Mouse (Mus musculus) limb, embryonic 14.5 days (tissue): Measurements from ENCODE around the gene Gm11127. TPM values are rescaled to one million over a fixed set of nuclear protein-coding genes. Genes with fewer than 3 reads are reported as not detected.
"Not testable (repeated sequence)": the region's sequence is repeated elsewhere in the genome, so short reads cannot be mapped to it uniquely, and the experiment has no call there.

Source experiments
- ATAC-seq: fragments of 200-750 bp; cut with Nextera tagmentation; 2 replicates; pipeline ENCODE4 v1.8.0; 2017; ENCODE audit warnings: low read depth, moderate number of reproducible peaks, moderate TSS enrichment; ENCODE audit not compliant: low FRiP score
- DNase-seq: peaks from one replicate; pipeline ENCODE4 v3.0.0-alpha.2; 2015; ENCODE audit warnings: low spot score
- H3K27ac ChIP-seq: fragments of 300-500 bp; sonication (generic); replicated peaks from 2 replicates; pipeline ENCODE4 v1.5.1; 2014; ENCODE audit warnings: low read depth, mild to moderate bottlenecking, low read length, moderate library complexity, mixed read lengths
- H3K27me3 ChIP-seq: fragments of 300-500 bp; sonication (generic); 2 replicates; pipeline ENCODE4 v1.6.1; 2014; ENCODE audit warnings: low read length, mixed read lengths; ENCODE audit not compliant: control insufficient read depth, insufficient read depth
- H3K36me3 ChIP-seq: fragments of 300-500 bp; sonication (generic); 2 replicates; pipeline ENCODE4 v1.6.1; 2014; ENCODE audit warnings: mild to moderate bottlenecking, low read length, moderate library complexity, mixed read lengths; ENCODE audit not compliant: control insufficient read depth, insufficient read depth
- H3K4me1 ChIP-seq: fragments of 300-500 bp; sonication (generic); 2 replicates; pipeline ENCODE4 v1.6.1; 2014; ENCODE audit warnings: antibody characterized with exemption, low read length, mixed read lengths; ENCODE audit not compliant: control insufficient read depth, insufficient read depth
- H3K4me2 ChIP-seq: fragments of 300-500 bp; sonication (generic); replicated peaks from 2 replicates; pipeline ENCODE4 v1.6.1; 2014; ENCODE audit warnings: low read depth, mild to moderate bottlenecking, low read length, moderate library complexity; ENCODE audit not compliant: severe bottlenecking
- H3K4me3 ChIP-seq: fragments of 300-500 bp; sonication (generic); replicated peaks from 2 replicates; pipeline ENCODE4 v1.5.1; 2014; ENCODE audit warnings: low read length
- H3K9ac ChIP-seq: fragments of 300-500 bp; sonication (generic); 2 replicates; pipeline ENCODE4 v1.6.1; 2014; ENCODE audit warnings: mild to moderate bottlenecking, low read depth, low read length, moderate library complexity; ENCODE audit not compliant: severe bottlenecking
- H3K9me3 ChIP-seq: fragments of 300-500 bp; sonication (generic); 2 replicates; pipeline ENCODE4 v1.6.1; 2016; ENCODE audit warnings: low read length; ENCODE audit not compliant: control insufficient read depth
- POLR2A ChIP-seq: fragments of 200-500 bp; IDR thresholded peaks from 2 replicates; pipeline ENCODE4 v1.8.0; 2012; ENCODE audit warnings: inconsistent platforms, mild to moderate bottlenecking, moderate library complexity, borderline replicate concordance; ENCODE audit not compliant: insufficient read depth, insufficient read length; ENCODE audit errors: extremely low read depth
- WGBS: fragments of 180-500 bp; shearing (Covaris S2); extraction: QIAGEN DNeasy Blood & Tissue Kit; methylation state at CpG from one replicate; pipeline ENCODE4 v1.1.7; 2014; 5-methylcytosine and 5-hydroxymethylcytosine counted together
- polyA plus RNA-seq, 2 experiments: library from polyadenylated mRNA; depleted of rRNA in 1 of 2; stranded (reverse) in 1 of 2; unstranded in 1 of 2; fragments of >200 nt; fragmentation: Nextera tagmentation in 1 of 2; extraction: Ambion mirVana in 1 of 2; gene quantifications; 2 replicates each; pipeline versions ENCODE4 v1.2.1 to v1.2.3; 2012 to 2014

The Gm11127 gene
- polyA plus RNA-seq (2012; rRNA removed) (0.12 and 0.21 TPM in 2 replicates), polyA plus RNA-seq (2014; fragmentation: Nextera tagmentation; extraction: Ambion mirVana) (not detected in 2 replicates)

DNA sequence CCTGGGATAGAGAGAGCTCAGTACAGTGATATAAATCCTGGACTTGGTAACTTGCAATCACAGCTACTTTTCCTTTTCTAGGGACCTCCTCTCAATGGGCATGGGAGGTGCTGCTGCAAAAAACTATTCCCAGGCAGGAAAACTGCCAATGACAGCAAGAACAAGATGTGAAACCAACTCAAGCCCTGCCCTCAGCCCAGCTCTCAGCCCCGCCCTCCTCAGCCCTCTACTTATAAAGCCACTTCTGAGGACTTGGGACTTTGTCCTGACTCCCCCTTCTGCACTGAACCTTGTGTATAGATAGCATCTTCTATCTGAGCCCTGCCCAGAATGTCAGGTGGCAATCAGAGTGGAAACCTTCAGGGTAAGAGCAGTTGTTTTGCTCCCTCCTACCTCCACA lies at the start of gene Gm11127:
Gene Gm11127 (minus strand): TSS at position 10 of the 400 bp plus-strand sequence.
- not testable (repeated sequence) for H3K27me3 ChIP-seq, H3K4me3 ChIP-seq, H3K27ac ChIP-seq, H3K4me1 ChIP-seq, H3K36me3 ChIP-seq, ATAC-seq, H3K4me2 ChIP-seq, H3K9ac ChIP-seq, DNase-seq, H3K9me3 ChIP-seq
- WGBS = 55% methylated on average over 1 of the region's 1 CpGs

DNA sequence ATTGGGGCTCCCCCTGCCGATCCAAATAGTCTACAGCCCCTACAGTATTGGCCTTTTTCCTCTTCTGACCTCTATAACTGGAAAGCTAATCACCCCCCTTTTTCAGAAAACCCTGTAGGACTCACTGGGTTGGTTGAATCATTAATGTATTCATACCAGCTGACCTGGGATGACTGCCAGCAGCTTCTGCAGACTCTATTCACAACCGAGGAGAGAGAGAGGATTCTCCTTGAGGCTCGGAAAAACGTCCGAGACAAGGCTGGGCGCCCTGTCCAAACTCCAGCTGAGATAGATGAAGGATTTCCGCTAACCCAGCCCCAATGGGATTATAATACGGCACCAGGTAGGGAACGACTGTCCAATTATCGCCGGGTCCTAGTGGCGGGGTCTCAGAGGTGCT lies 43.9 kb upstream of the Gm11127 start:
- H3K4me1 ChIP-seq, ATAC-seq, H3K9ac ChIP-seq, H3K9me3 ChIP-seq, H3K27me3 ChIP-seq, H3K36me3 ChIP-seq, H3K4me3 ChIP-seq, H3K4me2 ChIP-seq, DNase-seq, H3K27ac ChIP-seq: not testable (repeated sequence)
- 90% methylated on average over 11 of the region's 12 CpGs for WGBS

DNA sequence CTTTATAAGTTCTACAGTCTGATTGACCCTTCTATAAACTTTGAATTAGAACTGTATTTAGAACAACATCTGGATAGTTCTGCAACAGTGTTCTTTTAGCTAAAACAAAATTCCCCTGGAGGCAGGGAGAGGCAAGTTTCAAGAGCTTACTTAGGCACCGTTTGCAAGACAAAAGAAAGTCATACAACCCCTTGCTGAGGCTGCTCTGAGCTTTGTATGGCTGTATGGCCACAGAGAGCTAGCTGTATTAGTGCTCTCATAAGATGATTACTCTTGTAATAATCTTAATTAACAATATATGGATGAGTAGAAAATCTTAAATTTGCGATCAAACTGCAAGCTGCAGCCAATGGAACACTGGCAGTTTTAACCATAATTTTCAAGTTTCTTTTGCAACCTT lies 41.4 kb upstream of the Gm11127 start:
- not testable (repeated sequence) for H3K4me1 ChIP-seq, H3K27ac ChIP-seq, H3K4me3 ChIP-seq, ATAC-seq, H3K36me3 ChIP-seq, H3K4me2 ChIP-seq, H3K9ac ChIP-seq, H3K27me3 ChIP-seq, H3K9me3 ChIP-seq, DNase-seq
- WGBS = 56% methylated on average over 2 of the region's 2 CpGs

DNA sequence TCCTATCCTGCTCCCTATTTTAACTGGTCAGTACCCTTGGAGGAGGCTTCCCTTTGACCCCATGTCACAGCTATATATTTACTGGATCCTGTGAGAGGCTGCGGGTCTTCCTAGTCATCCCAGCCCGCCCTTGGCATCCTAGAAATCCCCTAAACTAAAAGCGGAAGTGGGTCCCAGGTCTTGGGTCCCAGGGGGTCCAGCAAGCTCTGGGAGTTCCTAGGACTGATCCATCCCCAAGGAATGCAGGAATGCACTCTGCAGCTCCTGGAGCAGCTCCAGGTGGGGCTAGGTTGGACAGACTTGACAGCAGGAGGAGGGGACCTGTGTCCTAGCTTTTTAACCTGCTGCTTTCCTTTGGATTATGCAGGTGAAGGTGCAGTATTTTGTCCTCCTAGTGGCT lies 35.8 kb upstream of the Gm11127 start:
- TF ChIP-seq POLR2A = no peak
- DNase-seq = no peak
- Histone ChIP-seq H3K9ac (no peak overlapping the region), H3K4me2 (no peak overlapping the region), H3K4me3 (no peak overlapping the region), H3K36me3 (no peaks in the 10 kb centered on the region), H3K9me3 (no peaks in the 10 kb centered on the region), H3K27ac (no peak overlapping the region), H3K27me3 (no peaks in the 10 kb centered on the region), H3K4me1 (no peaks in the 10 kb centered on the region)
- WGBS = 22% methylated on average over 3 of the region's 3 CpGs
- no peak for ATAC-seq

DNA sequence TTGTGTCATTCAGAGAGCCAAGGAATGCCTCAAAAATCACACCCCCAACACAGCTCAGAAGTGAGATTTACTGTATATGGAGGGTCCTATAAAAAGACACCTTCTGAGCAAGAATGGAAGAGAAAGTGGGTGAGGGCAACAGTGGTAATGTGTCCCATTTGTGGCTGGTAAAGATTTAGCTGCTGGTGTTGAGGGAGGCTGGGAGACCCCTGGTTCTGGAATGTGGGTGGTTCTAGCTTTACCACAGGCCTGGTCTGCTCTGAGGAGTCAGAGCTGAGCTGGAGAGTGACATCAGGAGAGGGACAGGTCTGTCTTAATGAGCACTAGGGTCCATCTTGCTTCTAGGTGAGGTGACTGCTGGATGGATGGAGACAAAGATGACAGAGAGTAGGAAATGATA lies 34.3 kb upstream of the Gm11127 start:
- not testable (repeated sequence) for H3K27ac ChIP-seq, H3K36me3 ChIP-seq, DNase-seq, H3K4me2 ChIP-seq, H3K4me3 ChIP-seq, ATAC-seq, H3K9ac ChIP-seq, H3K4me1 ChIP-seq, H3K9me3 ChIP-seq, H3K27me3 ChIP-seq

DNA sequence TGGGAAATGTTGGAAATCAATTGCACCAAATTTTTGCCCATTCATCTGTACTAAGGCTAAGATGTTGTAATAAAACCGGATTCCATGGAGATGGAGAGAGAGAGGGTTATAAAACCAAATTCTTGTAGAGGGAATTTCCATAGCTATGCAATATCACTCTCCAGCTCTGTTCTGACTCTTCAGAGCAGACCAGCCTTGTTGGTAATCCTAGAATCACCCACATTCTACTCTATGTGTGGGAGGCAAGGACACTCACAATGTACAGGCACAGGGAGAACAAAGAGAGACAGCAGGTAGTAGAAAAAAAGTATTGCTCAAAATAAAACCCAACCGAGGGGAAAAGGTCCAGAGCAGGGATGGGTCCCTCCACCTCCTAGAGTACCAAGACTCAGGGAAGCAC lies 33.8 kb upstream of the Gm11127 start:
- not testable (repeated sequence) for H3K4me1 ChIP-seq, ATAC-seq, H3K4me2 ChIP-seq, H3K27me3 ChIP-seq, H3K27ac ChIP-seq, H3K4me3 ChIP-seq, H3K9ac ChIP-seq, H3K36me3 ChIP-seq, H3K9me3 ChIP-seq, DNase-seq
- no CpG with 5 or more reads among the region's 2 CpGs for WGBS

DNA sequence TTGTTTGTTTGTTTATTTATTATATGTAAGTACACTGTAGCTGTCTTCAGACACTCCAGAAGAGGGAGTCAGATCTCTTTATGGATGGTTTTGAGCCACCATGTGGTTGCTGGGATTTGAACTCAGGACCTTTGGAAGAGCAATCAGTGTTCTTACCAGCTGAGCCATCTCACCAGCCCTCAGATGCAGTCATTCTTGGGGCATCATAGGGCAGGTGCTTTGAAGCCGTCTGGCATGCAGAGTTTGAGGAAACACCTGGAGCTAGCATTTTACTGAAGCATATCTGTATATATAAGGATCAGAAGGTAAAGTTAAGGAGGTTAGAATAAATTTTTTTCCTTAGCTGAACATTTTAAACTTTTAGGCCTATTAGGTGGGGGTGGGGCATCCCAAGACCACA lies 27.8 kb upstream of the Gm11127 start:
- H3K4me1 ChIP-seq, H3K4me2 ChIP-seq, DNase-seq, ATAC-seq, H3K36me3 ChIP-seq, H3K9ac ChIP-seq, H3K27ac ChIP-seq, H3K9me3 ChIP-seq, H3K4me3 ChIP-seq: not testable (repeated sequence)
- 62% methylated on average over 1 of the region's 1 CpGs for WGBS
- H3K27me3 ChIP-seq = peaks cover 18% of the 10 kb centered on the region
